Mouse (Mus musculus) layer of hippocampus, postnatal 25 days (tissue): Measurements from ENCODE around the gene Prkci. TPM values are rescaled to one million over a fixed set of nuclear protein-coding genes. Genes with fewer than 3 reads are reported as not detected.

Experiments used
- DNase-seq, 2 experiments: peaks; one replicate each; pipeline ENCODE4 v3.0.0; 2022; ENCODE audit warnings: mixed read lengths in 2 of 2, low spot score in 1 of 2; ENCODE audit errors: extremely low spot score in 1 of 2
- total RNA-seq, 2 experiments: library from RNA; stranded (reverse); gene quantifications; 2 replicates each; pipeline ENCODE4 v1.2.3; 2021

The Prkci gene
- total RNA-seq, 2 experiments from 2014 or later = 56.8 to 63.4 TPM

DNA sequence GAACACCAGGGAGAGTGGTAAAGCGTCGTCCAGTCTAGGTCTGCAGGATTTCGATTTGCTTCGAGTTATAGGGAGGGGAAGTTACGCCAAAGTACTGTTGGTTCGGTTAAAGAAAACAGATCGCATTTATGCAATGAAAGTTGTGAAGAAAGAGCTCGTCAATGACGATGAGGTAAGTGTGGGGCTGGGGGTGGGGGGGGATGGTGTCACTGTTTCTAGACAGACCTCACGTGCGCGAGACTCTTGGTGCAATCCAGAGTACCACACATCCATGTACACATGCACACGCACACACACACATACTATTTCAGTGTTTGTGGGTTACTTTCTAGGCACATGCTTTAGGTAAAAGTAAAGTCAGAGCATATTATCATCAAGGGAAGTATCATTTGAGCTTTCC, 42.3 kb downstream of the Prkci start:
- no peak for DNase-seq

DNA sequence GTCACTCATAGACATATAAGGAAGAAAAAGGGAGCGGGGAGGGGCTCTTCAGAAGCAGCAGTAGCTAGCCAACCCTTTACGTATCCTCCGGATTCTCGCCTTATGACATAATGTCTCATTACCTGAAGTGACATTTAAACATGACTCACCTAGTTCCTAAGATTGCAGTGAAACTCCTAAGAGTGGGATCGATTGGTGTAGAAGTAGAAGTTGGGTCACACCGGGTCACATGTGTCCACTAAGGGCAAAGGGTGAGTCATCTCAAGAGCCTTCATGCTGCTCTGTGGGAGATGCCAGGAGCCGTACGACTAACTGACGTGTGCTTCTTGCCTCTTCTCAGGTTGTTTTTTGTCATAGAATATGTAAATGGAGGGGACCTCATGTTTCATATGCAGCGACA, 43.1 kb downstream of the Prkci start:
- no peak for DNase-seq

DNA sequence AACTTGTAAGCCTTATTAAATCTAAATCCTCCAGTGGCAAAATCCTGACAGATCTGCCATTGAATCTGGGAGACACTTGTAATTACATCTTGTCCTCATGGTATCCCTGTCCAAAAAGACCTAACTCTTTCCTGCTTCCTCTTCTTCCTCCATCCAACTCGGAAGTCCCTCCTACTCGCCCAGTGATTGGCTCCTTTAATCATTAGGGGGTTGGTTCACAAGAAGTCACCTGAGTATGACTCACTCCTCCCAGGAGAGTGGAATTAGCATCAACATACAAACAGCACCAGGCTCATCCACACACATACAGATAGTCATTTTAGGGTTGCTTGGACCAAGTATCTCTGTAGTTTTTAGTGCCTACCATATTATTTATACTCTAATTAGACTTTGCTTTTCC, 47.4 kb downstream of the Prkci start:
- no peak for DNase-seq

DNA sequence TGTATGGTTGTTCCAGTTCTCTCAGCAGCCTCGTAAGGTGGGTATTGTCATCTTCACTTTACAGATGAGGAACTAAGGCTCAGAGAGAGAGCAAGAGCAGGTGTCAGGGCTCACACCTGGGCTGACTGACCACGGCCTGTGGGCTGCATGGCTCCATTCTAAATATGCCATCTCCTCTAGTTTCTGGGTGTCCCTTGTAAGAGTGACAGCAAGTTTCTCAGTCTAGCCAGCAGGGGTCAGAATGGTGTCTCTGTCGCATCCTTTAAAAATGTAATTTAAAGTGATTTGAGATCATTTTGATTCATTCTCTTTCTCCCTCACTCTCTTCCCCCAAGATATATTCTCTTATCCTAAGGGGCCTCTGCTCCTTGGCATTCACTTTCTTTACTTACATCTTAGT, 51.7 kb downstream of the Prkci start:
- DNase-seq = no peak

DNA sequence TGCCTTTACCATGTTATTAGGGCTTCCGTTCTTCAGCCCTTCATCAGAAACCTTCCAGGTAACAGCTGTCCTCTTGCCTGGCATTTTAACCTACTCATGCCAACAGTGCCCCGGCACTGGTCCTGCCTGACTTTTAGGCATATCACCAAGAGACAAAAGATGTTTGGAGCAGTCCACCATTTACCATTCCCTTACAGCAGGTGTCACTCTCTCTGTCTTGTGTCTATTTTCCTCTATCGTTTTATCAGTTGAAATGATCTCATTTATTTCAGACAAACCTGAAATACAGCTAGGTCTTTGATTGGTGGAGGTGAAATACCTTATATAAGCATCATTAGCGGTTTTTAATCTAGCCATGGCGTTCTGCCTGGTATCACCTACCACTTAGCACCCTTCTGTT, 53.5 kb downstream of the Prkci start:
- no peak for DNase-seq

DNA sequence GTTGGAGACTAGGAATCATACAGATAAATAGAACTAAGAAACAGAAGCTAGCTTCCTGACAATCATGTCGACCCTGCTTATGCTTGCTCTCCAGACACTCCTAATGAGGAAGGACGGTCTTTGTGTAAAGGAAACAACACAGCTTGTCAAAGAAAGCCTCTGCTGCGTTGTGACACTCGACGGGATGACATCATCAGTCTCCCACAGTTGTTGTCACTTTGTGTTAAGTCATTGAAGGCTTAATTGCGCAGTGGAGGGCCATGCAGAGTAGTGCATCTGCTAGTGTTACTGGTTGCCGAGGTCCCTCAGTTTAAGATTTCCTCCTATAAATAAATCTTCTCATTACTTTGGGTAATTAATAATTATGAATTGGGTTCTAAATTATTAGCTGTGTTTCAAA, 54.8 kb downstream of the Prkci start:
- DNase-seq = no peak

DNA sequence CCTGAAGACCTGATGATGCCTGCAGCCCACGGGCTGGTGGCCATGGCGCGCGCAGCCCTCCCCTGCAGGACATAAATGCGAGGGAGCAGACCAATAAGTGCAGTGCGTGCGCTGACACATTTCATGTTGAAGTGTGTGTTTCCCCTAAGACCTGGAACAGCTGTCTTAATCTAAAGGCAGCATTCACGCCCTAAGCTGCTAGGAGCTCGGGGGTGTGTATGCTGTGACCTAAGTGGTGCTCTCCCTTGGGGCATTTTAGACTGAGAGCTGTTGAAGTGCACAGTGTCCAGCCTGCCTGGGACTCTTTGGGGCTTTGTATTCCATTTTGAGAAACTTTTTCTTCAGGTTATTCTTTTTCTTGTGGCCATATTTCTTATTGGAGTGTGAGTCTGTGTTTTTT, 56.2 kb downstream of the Prkci start:
- no peak for DNase-seq

DNA sequence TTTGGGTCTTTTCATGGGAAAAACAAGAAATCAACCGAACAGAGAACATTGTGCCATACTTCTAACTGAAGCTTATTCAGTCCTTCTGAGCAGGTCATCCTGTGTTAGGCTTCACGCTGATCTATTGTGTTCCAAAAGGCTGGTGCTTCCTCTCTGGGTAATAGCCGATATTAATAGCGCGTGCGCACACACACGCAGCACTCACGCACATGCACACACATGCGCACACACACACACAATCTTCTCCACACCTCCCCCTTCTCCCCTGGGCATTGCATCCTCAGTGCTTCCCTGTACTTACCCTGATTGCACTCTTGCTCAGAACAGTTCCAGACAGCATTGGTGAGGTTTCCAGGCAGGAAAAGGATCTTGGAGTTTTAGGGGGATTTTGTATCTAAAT, 57.6 kb downstream of the Prkci start:
- DNase-seq = no peak

DNA sequence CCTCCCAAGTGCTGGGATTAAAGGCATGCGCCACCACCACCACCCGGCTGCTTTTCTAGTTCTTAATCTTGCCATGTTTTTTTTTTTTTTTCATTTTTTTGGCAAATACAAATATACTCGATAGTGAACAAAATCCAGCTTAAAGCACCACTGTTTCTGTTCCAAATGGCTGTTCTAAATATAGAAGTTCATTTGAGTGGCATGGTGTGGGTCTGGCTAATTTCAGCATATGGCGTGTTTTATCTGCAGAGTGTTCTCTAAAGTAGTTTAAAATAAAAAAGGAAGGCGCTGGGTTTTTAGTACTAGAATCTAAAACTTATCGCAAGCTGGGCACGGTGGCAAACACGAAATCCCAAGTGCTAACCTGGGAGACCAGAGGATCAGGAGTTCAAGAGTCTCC, 59.3 kb downstream of the Prkci start:
- no peak for DNase-seq

DNA sequence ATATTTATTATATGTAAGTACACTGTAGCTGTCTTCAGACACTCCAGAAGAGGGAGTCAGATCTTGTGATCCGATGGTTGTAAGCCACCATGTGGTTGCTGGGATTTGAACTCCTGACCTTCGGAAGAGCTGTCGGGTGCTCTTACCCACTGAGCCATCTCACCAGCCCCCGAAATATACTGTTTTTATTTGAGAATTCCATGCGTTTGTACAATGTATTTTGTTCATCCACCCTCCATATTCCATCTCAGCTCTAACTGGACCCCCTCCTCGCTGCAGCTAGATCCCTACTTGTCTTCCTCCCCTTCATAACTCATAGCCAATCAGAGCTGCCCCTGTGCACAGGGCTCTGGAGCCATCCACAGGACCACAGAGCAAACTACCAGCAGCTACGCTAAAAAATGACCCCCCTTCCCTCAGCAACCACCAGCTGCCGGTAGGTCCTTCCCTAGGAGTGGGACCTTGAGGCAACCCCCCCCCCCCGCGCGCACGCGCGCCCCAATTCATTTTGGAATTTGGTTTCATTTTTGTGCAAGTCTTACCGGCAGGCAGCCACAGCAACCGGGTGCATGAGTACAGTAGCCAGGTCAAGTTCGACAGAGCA, 60.6 kb downstream of the Prkci start:
- DNase-seq = no peak

DNA sequence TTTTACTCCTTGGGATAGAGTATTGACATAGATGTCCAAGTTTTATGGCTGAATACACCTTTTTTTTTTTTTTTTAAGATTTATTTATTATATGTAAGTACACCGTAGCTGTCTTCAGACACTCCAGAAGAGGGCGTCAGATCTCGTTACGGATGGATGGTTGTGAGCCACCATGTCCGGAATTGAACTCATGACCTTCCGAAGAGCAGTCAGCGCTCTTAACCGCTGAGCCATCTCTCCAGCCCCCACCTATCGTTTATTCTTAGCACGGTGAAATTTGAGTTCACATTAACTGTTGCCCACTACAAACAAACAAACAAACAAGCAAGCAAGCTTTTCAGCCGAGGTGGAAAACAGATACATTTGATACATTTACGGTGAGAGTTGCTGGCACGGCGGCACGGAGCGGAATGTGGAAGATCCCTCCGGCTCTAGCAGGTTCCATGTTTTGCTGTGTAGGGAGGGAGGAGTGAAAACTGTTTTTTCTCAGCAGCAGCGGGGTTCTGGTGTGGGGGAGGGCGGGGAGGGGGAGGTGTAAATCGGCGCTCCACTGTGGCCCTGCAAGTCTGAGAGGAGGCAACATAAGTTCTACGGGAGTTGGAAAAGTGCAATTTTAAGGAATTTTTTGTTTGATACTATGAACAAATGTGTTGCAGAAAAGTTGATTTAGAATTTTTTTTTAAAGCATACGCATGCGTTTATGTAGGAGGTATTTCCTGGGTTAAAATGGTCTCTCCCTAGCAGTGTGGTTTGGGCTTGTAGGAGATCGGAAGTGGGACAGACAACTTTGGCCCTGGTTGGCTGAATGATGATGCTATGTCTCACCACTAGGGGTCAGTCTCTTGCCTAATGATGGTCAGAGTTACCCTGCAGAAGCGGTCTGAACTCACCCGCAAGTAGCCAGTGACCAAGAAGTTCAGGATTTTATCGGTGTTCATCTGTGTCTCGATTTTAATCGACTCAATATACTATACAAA, 61.4 kb downstream of the Prkci start:
- DNase-seq = peak; percentile 21 to 56

DNA sequence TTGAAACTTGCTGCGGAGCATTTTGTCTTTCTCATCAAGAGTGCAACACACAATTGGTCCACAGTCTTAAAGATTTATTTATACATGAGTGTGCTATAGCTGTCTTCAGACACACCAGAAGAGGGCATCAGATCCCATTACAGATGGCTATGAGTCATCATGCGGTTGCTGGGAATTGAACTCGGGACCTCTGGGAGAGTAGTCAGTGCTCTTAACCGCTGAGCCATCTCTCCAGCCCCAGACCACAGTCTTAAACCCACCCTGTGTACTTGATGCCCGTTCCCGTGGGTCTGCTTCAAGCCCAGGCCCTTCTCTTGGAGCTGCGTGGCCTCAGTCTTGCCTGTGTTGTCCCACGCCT, 65.2 kb downstream of the Prkci start:
- DNase-seq = no peak

DNA sequence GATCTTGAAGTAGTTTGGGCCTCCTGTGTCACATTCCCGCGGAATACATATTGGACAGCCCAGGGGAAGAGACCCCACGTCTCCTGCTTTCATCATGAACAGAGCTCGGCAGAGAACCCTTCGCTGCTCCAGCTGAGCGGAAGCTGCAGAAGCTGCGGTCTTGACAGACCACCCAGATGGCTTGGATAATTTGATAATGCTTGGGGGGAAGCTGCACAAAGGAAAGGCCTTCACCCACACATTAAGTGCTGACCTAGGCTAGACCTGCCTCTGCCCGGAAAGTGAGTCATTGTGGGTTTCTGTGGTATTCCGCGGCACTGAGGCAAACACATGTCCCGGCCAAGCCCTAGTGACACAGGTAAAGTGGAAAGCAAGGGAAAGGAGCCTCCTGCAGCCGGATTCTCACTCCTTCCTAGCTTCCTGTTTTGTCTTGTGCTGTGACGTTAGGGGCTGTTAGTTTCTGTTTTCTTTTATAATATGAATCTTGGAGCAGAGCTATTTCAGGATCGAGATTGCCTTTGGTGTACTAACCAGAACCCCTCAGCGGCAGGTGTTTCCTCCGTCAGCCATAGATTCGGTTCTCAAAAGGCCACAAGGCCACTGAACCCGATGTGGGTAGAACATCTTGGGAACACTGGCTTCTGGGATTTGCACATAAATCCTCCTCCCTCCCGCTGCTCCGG, 65.7 kb downstream of the Prkci start:
- no peak for DNase-seq

DNA sequence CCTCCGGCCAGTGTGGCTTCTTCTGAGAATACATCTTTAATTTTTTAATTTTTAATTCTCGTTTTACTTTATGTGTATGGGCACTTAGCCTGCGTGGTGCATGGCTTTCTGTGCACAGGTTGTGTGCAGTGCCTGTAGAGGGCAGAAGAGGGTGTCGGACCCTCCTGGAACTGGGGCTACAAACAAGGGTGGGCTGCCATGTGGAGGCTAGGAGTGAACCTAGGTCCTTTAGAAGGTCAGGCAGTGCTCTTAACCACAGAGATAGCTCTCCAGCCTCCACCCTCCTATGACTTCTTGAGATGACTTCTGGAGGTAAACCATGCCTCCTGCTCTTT, 66.2 kb downstream of the Prkci start:
- no peak for DNase-seq

DNA sequence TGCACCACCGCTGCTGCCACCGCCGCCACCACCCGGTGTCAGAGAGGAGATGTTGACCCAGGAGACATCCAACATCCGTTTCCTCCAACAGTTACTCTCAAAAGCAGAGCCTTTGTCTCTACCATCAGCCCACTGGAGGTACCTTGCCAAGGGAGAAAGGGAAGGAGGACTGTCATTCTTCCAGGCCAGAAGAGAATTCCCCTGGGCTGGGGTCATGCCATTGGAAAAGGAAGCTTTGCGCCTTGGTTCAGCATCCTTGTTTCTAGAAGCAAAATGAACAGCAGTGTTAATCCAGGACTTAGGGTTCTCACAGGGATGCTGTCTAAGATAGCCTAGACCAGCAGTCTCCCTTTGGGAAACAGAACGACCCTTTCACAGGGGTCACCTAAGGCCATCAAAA, 66.8 kb downstream of the Prkci start:
- DNase-seq = no peak

DNA sequence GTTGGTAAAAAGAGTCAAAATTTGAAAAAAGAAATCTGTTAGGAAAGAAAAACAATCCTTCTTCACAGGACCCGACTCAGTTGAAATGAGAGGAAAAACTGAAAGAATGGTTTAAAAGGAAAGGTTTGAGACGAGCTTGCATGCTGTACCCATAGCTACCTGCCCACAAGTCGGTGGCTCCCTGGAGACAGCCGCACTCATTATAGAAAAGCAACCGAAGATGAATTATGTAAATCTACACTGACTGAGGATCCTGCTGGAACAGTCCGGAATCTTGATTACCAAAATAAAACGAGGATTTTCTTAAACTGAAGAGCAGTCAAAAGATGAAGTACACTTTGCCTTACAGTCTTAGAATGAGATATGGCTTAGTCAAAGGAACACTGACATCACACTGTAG, 72.9 kb downstream of the Prkci start:
- DNase-seq = no peak

DNA sequence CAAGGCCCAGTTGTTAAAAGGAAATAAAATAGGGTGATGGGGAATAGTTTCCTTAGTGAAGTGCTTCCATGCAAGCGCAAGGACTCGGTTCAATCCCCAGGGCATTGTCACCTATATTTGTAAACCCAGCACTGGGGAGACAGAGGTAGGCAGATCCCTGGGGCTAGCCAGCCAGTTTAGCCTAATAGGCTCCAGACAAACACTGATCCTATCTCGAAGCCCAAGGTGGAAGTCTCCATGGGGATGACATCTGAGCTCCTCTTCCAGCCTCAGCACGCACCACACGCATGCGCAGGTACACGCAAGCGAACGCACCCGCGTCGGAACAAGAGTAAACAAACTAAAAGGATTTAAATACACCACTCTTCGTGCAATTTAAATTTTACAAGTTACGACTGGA, 76.3 kb downstream of the Prkci start:
- no peak for DNase-seq

DNA sequence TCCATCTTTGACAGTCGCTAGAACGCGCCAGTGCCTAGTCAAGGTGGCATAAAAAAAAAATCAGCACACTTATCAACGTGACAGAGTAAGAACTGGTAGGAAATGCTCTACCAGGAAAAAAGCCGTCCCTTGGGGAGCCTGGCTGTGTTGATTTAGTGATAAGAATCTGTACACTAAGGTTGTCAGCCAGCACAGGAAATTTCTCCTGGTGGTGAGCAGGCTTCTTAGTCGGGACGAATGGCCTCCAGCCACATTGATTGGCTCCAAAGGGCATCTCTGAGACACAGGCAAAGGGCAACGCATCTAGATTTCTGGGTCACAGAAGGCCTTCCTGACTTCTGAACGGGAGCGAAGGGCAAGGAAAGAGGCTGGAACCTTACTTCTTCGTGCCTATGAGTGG, 80.3 kb downstream of the Prkci start:
- no peak for DNase-seq

DNA sequence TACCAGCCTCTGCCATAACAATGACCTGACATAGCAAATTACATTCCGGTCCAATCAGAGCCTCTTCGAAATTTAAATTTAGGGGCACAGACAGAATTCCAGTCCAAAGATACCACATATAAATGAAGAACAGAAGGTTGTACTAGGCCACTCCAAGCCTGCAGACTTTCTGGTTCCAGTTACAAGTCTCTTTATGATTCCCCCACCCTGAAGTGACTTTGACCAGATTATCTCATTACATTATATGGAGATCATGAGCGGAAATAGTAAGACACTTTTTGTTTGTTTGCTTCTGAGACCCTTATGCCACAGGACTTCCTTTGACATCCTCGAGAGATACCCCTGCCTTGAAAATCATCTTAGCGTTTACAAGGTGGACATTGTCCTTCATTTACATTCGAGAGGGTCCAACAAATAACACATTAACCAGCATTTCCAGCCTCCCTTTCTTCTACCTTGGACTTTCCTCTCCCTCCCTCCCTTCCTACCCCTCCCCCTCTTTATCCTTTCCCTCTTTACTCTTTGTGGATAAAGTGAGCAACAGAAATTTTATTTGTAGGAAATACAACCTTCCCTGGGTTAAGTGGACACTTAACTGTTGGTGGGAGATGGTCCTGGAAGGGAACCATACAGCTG, 81.6 kb downstream of the Prkci start:
- DNase-seq = no peak

DNA sequence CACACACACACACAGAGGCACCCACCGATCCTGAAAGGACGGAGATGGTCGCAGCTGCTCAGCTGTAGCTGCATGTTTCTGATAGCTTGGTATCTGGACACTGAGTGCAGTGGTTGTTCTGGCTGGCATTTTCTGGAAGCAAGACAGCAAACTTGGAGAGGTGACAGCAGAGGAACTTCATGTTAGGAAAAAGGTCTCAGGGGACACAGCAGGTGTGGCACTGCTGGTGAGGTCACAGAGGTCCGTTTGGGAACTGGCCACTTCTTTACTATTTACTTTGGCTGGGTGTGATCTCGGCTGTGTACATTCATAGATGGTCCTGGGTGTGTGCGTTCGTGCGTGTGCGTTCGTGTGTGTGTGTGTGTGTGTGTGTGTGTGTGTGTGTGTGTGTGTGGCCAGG, 83.9 kb downstream of the Prkci start:
- DNase-seq = no peak

DNA sequence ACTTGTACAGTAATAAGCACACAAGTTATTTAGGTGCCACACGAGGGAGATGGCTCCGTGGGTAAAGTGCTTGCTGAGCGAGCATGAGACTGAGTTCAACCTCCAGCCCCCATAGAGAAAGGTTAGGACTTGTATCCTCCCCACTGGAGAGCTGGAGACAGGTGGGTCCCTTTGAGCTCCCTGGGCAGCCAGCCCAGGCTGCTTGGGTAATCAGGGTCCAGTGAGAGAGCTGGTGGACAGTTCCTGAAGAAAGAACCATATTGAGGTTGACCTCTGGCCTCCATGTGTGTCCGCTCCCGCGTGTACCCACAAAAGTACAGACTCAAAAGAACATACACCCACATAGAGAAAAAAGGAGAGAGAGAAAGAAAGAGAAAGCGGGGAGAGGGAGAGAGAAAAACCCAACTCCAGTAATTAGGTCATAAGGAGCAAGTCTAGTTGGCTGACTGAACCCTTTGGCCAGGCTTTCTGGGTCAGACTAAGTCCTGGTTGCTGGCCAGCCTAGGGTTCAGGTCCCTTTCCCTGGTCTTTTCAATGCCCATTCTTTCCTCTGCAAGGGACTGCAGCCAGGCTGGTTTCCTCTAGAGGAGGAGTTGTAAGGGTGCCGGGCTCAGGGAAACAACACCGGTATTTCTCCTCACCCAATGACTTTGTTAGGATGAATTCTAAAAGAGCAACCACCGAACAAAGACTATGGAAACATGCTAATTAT, 85.4 kb downstream of the Prkci start:
- DNase-seq = no peak
